Mouse (Mus musculus) liver, adult 2 months (tissue): ENCODE data around the gene Oxa1l.
"Not testable (repeated sequence)": the region's sequence is repeated elsewhere in the genome, so short reads cannot be mapped to it uniquely, and the experiment has no call there.

Experiments
- CTCF ChIP-seq: fragments of 200-500 bp; IDR thresholded peaks from 2 replicates; pipeline ENCODE4 v1.5.1; 2011; ENCODE audit warnings: low read depth, low read length, control low read depth
- POLR2A ChIP-seq: fragments of 200-500 bp; IDR thresholded peaks from 2 replicates; pipeline ENCODE4 v1.6.1; 2011; ENCODE audit warnings: low read length, control low read depth; ENCODE audit not compliant: insufficient read depth; ENCODE audit errors: extremely low read depth

- TF ChIP-seq CTCF, POLR2A: not testable (repeated sequence)
These were observed 9.7 kb upstream of the Oxa1l start for GRCm38 (mm10) chr14:54350773-54351541.
